Mouse (Mus musculus) hindbrain, embryonic 13.5 days (tissue): ENCODE results near the gene Rai1. TPM values are rescaled to one million over a fixed set of nuclear protein-coding genes. Genes with fewer than 3 reads are reported as not detected.
A peak's percentile ranks its signal among the peaks of the same experiment; 100 is the strongest.

ENCODE experiments used
- ATAC-seq: fragments of 200-750 bp; cut with Nextera tagmentation; 2 replicates; pipeline ENCODE4 v1.8.0; 2017; ENCODE audit warnings: moderate TSS enrichment; ENCODE audit not compliant: low FRiP score
- H3K27ac ChIP-seq: fragments of 300-500 bp; sonication (generic); 2 replicates; pipeline ENCODE4 v1.5.1; 2015; ENCODE audit warnings: inconsistent platforms, mild to moderate bottlenecking, moderate library complexity
- H3K27me3 ChIP-seq: fragments of 300-500 bp; sonication (generic); 2 replicates; pipeline ENCODE4 v1.6.1; 2015; ENCODE audit warnings: mild to moderate bottlenecking, inconsistent platforms
- H3K36me3 ChIP-seq: fragments of 300-500 bp; sonication (generic); 2 replicates; pipeline ENCODE4 v1.6.1; 2015; ENCODE audit warnings: mild to moderate bottlenecking, inconsistent platforms
- H3K4me1 ChIP-seq: fragments of 300-500 bp; sonication (generic); replicated peaks from 2 replicates; pipeline ENCODE4 v1.6.1; 2015; ENCODE audit warnings: inconsistent platforms
- H3K4me2 ChIP-seq: fragments of 300-500 bp; sonication (generic); 2 replicates; pipeline ENCODE4 v1.6.1; 2015; ENCODE audit warnings: inconsistent platforms, mild to moderate bottlenecking, moderate library complexity
- H3K4me3 ChIP-seq: fragments of 300-500 bp; sonication (generic); 2 replicates; pipeline ENCODE4 v1.5.1; 2015; ENCODE audit warnings: mild to moderate bottlenecking, inconsistent platforms
- H3K9ac ChIP-seq: fragments of 300-500 bp; sonication (generic); 2 replicates; pipeline ENCODE4 v1.6.1; 2015; ENCODE audit warnings: mild to moderate bottlenecking, inconsistent platforms
- H3K9me3 ChIP-seq: fragments of 300-500 bp; sonication (generic); 2 replicates; pipeline ENCODE4 v1.6.1; 2016; ENCODE audit warnings: inconsistent platforms
- WGBS: fragments of 180-500 bp; shearing (Covaris S2); methylation state at CpG from one replicate; pipeline ENCODE4 v1.1.7; 2015; 5-methylcytosine and 5-hydroxymethylcytosine counted together
- polyA plus RNA-seq: library from polyadenylated mRNA; unstranded; fragments of >200 nt; fragmentation: Nextera tagmentation; extraction: Ambion mirVana; gene quantifications from 2 replicates; pipeline ENCODE4 v1.2.1, GENCODE M21; 2015

Rai1 gene
- polyA plus RNA-seq, 1 experiment from 2014 or later, result 32.6 TPM

GRCm38 (mm10) chr11:60175371-60176181, 70.8 kb downstream of the Rai1 start:
- H3K9me3 ChIP-seq, result no peaks in the 10 kb centered on the region
- ATAC-seq, result peak; percentile 58
- H3K4me1 ChIP-seq, result peaks cover 88% of the 10 kb centered on the region
- peak overlapping the region; percentile 94 for H3K4me2 ChIP-seq
- no peaks in the 10 kb centered on the region for H3K27me3 ChIP-seq
- peak overlapping the region; percentile 68 for H3K4me3 ChIP-seq
- H3K36me3 ChIP-seq, result peaks cover 8% of the 10 kb centered on the region; the same call in 1 of the 2 replicates
- peak overlapping the region; percentile 93 for H3K9ac ChIP-seq
- WGBS, result under 1% methylated on average over 63 of the region's 66 CpGs
- peak overlapping the region; percentile 100 for H3K27ac ChIP-seq

- H3K4me2 ChIP-seq, result peak overlapping the region; percentile 94
- ATAC-seq, result peak; percentile 72
- peak overlapping the region; percentile 100 for H3K27ac ChIP-seq
- H3K27me3 ChIP-seq, result no peaks in the 10 kb centered on the region
- WGBS, result under 1% methylated on average over 67 of the region's 71 CpGs
- H3K4me1 ChIP-seq, result peaks cover 90% of the 10 kb centered on the region
- H3K9ac ChIP-seq, result peak overlapping the region; percentile 93
- H3K36me3 ChIP-seq, result peaks cover 8% of the 10 kb centered on the region; the same call in 1 of the 2 replicates
- H3K9me3 ChIP-seq, result no peaks in the 10 kb centered on the region
- peak overlapping the region; percentile 68 for H3K4me3 ChIP-seq
These were observed 71.6 kb downstream of the Rai1 start for GRCm38 (mm10) chr11:60176182-60176974.

- H3K36me3 ChIP-seq, result peaks cover 8% of the 10 kb centered on the region; the same call in 1 of the 2 replicates
- H3K9ac ChIP-seq, result peak overlapping the region; percentile 93
- H3K4me2 ChIP-seq, result peak overlapping the region; percentile 94
- H3K27ac ChIP-seq, result peak overlapping the region; percentile 100
- no peaks in the 10 kb centered on the region for H3K9me3 ChIP-seq
- H3K27me3 ChIP-seq, result no peaks in the 10 kb centered on the region
- peak overlapping the region; percentile 68 for H3K4me3 ChIP-seq
- peaks cover 91% of the 10 kb centered on the region for H3K4me1 ChIP-seq
- peak; percentile 61 for ATAC-seq
- under 1% methylated on average over 42 of the region's 42 CpGs for WGBS
These were observed 72.3 kb downstream of the Rai1 start for GRCm38 (mm10) chr11:60176975-60177657.

- H3K4me2 ChIP-seq, result peak overlapping the region; percentile 94
- H3K27ac ChIP-seq, result peak overlapping the region; percentile 100
- H3K36me3 ChIP-seq, result peaks cover 8% of the 10 kb centered on the region; the same call in 1 of the 2 replicates
- 55% methylated on average over 6 of the region's 6 CpGs for WGBS
- peak overlapping the region; percentile 68 for H3K4me3 ChIP-seq
- H3K4me1 ChIP-seq, result peaks cover 91% of the 10 kb centered on the region
- H3K9me3 ChIP-seq, result no peaks in the 10 kb centered on the region
- no peaks in the 10 kb centered on the region for H3K27me3 ChIP-seq
- no peak for ATAC-seq
- H3K9ac ChIP-seq, result peak overlapping the region; percentile 93
These were observed 73.2 kb downstream of the Rai1 start for GRCm38 (mm10) chr11:60178005-60178404.

GRCm38 (mm10) chr11:60178506-60178905, 73.7 kb downstream of the Rai1 start:
- H3K4me2 ChIP-seq, result peak overlapping the region; percentile 94
- H3K27me3 ChIP-seq, result no peaks in the 10 kb centered on the region
- no peak for ATAC-seq
- H3K9ac ChIP-seq, result peak overlapping the region; percentile 93; the same call in 1 of the 2 replicates
- peaks cover 8% of the 10 kb centered on the region; the same call in 1 of the 2 replicates for H3K36me3 ChIP-seq
- peak overlapping the region; percentile 100 for H3K27ac ChIP-seq
- H3K4me3 ChIP-seq, result no peak overlapping the region; the same call in 1 of the 2 replicates
- peaks cover 91% of the 10 kb centered on the region for H3K4me1 ChIP-seq
- no peaks in the 10 kb centered on the region for H3K9me3 ChIP-seq

GRCm38 (mm10) chr11:60182116-60182670, 77.4 kb downstream of the Rai1 start:
- Histone ChIP-seq H3K27ac (peak overlapping the region; percentile 94), H3K4me3 (no peak overlapping the region), H3K9me3 (no peaks in the 10 kb centered on the region), H3K9ac (peak overlapping the region; percentile 66), H3K4me2 (peak overlapping the region; percentile 23), H3K36me3 (peaks cover 27% of the 10 kb centered on the region), H3K27me3 (no peaks in the 10 kb centered on the region), H3K4me1 (peaks cover 99% of the 10 kb centered on the region)
- no peak for ATAC-seq
- WGBS, result 71% methylated on average over 12 of the region's 12 CpGs

GRCm38 (mm10) chr11:60182741-60183140, 77.9 kb downstream of the Rai1 start:
- H3K4me1 ChIP-seq, result peaks cover 93% of the 10 kb centered on the region
- H3K27me3 ChIP-seq, result no peaks in the 10 kb centered on the region
- H3K27ac ChIP-seq, result peak overlapping the region; percentile 94
- H3K9me3 ChIP-seq, result no peaks in the 10 kb centered on the region
- H3K4me2 ChIP-seq, result peak overlapping the region; percentile 23
- H3K36me3 ChIP-seq, result peaks cover 32% of the 10 kb centered on the region
- ATAC-seq, result peak; percentile 47; the same call in 1 of the 2 replicates
- WGBS, result 38% methylated on average over 2 of the region's 2 CpGs
- H3K9ac ChIP-seq, result peak overlapping the region; percentile 66
- no peak overlapping the region for H3K4me3 ChIP-seq

- peak overlapping the region; percentile 66 for H3K9ac ChIP-seq
- peak; percentile 32 for ATAC-seq
- H3K4me1 ChIP-seq, result peaks cover 85% of the 10 kb centered on the region
- H3K27ac ChIP-seq, result peak overlapping the region; percentile 94
- H3K4me2 ChIP-seq, result peak overlapping the region; percentile 29
- 35% methylated on average over 22 of the region's 22 CpGs for WGBS
- peaks cover 51% of the 10 kb centered on the region for H3K36me3 ChIP-seq
- H3K4me3 ChIP-seq, result no peak overlapping the region
- no peaks in the 10 kb centered on the region for H3K9me3 ChIP-seq
- H3K27me3 ChIP-seq, result no peaks in the 10 kb centered on the region
These were observed 79.8 kb downstream of the Rai1 start for GRCm38 (mm10) chr11:60184346-60185325.

- WGBS, result 69% methylated on average over 20 of the region's 20 CpGs
- Histone ChIP-seq H3K4me1 (peaks cover 84% of the 10 kb centered on the region), H3K9ac (peak overlapping the region; percentile 66), H3K36me3 (peaks cover 56% of the 10 kb centered on the region), H3K4me3 (no peak overlapping the region), H3K27ac (peak overlapping the region; percentile 94), H3K9me3 (no peaks in the 10 kb centered on the region), H3K27me3 (no peaks in the 10 kb centered on the region), H3K4me2 (peak overlapping the region; percentile 29; the same call in 1 of the 2 replicates)
- 0 out of 2 replicates have a peak, but pooled peaks have one; percentile 19 for ATAC-seq
These were observed 80.8 kb downstream of the Rai1 start for GRCm38 (mm10) chr11:60185396-60186231.

- Histone ChIP-seq H3K4me3 (no peak overlapping the region), H3K9me3 (no peaks in the 10 kb centered on the region), H3K36me3 (peaks cover 71% of the 10 kb centered on the region), H3K27me3 (no peaks in the 10 kb centered on the region), H3K4me2 (no peak overlapping the region), H3K27ac (peak overlapping the region; percentile 94; the same call in 1 of the 2 replicates), H3K9ac (peak overlapping the region; percentile 24; the same call in 1 of the 2 replicates), H3K4me1 (peaks cover 78% of the 10 kb centered on the region)
- ATAC-seq, result no peak
- WGBS, result 88% methylated on average over 11 of the region's 11 CpGs
These were observed 82.3 kb downstream of the Rai1 start for GRCm38 (mm10) chr11:60187070-60187469.
